Mouse (Mus musculus) mature B cell (primary cell): ENCODE data around the gene Plpp3.

Experiments used
- in situ Hi-C: fragments of 300-500 bp; cut with MboI; formaldehyde crosslinking; loops from 2 replicates; pipeline ENCODE4 v1.14.3; 2019

Gene Plpp3

GRCm38 (mm10) chr4:105218202-105218601, 61.1 kb downstream of the Plpp3 start:
- in situ Hi-C loops = no loop called here

- in situ Hi-C loops = no loop called here
These were observed 62.2 kb downstream of the Plpp3 start for GRCm38 (mm10) chr4:105219316-105219715.

GRCm38 (mm10) chr4:105220849-105221248, 63.7 kb downstream of the Plpp3 start:
- in situ Hi-C loops = no loop called here

- in situ Hi-C loops = no loop called here
These were observed 64.2 kb downstream of the Plpp3 start for GRCm38 (mm10) chr4:105221256-105221840.

- in situ Hi-C loops = no loop called here
These were observed 66.2 kb downstream of the Plpp3 start for GRCm38 (mm10) chr4:105223101-105223924.

- in situ Hi-C loops = no loop called here
These were observed 66.8 kb downstream of the Plpp3 start for GRCm38 (mm10) chr4:105223925-105224300.

- in situ Hi-C loops = no loop called here
These were observed 68.4 kb downstream of the Plpp3 start for GRCm38 (mm10) chr4:105225512-105225911.

GRCm38 (mm10) chr4:105226351-105226750, 69.2 kb downstream of the Plpp3 start:
- in situ Hi-C loops = no loop called here

GRCm38 (mm10) chr4:105230127-105230526, 73.0 kb downstream of the Plpp3 start:
- in situ Hi-C loops = no loop called here

- in situ Hi-C loops = no loop called here
These were observed 83.1 kb downstream of the Plpp3 start for GRCm38 (mm10) chr4:105240233-105240632.

GRCm38 (mm10) chr4:105244931-105245330, 87.8 kb downstream of the Plpp3 start:
- in situ Hi-C loops = no loop called here

GRCm38 (mm10) chr4:105245479-105245944, 88.4 kb downstream of the Plpp3 start:
- in situ Hi-C loops = no loop called here

- in situ Hi-C loops = no loop called here
These were observed 89.2 kb downstream of the Plpp3 start for GRCm38 (mm10) chr4:105246331-105246730.

- in situ Hi-C loops = no loop called here
These were observed 91.0 kb downstream of the Plpp3 start for GRCm38 (mm10) chr4:105248161-105248560.

- in situ Hi-C loops = no loop called here
These were observed 92.1 kb downstream of the Plpp3 start for GRCm38 (mm10) chr4:105249283-105249682.

- in situ Hi-C loops = no loop called here
These were observed 93.8 kb downstream of the Plpp3 start for GRCm38 (mm10) chr4:105250946-105251345.

GRCm38 (mm10) chr4:105252044-105252443, 94.9 kb downstream of the Plpp3 start:
- in situ Hi-C loops = no loop called here

- in situ Hi-C loops = no loop called here
These were observed 95.5 kb downstream of the Plpp3 start for GRCm38 (mm10) chr4:105252571-105253200.

- in situ Hi-C loops = no loop called here
These were observed 96.5 kb downstream of the Plpp3 start for GRCm38 (mm10) chr4:105253453-105254341.

- in situ Hi-C loops = no loop called here
These were observed 97.2 kb downstream of the Plpp3 start for GRCm38 (mm10) chr4:105254365-105254764.

- in situ Hi-C loops = no loop called here
These were observed 98.0 kb downstream of the Plpp3 start for GRCm38 (mm10) chr4:105255185-105255584.
